Mouse (Mus musculus) gastrocnemius, adult 18-20 months (tissue): ENCODE results near the gene Sec61b. TPM values are rescaled to one million over a fixed set of nuclear protein-coding genes. Genes with fewer than 3 reads are reported as not detected.

Experiments used
- DNase-seq: peaks from one replicate; pipeline ENCODE4 v3.0.0; 2021; ENCODE audit warnings: low spot score
- long read RNA-seq, 2 experiments: library from polyadenylated mRNA; stranded (forward); transcript quantifications; one replicate each; pipeline ENCODE4 v2.0.0; 2021
- total RNA-seq, 2 experiments: library from RNA; stranded (reverse); gene quantifications; 2 replicates each; pipeline ENCODE4 v1.2.3; 2021

Sec61b gene
- total RNA-seq = 10 to 100 TPM; 26.0 to 65.4 TPM
- long read RNA-seq, experiment 1, transcript Sec61b-201 (4 exons, 564 nt) = major isoform, 40 of 48 reads
- long read RNA-seq, experiment 1, partial matches to known transcripts = 7 of 48 reads
- long read RNA-seq, experiment 1, other reads (novel, unspliced or antisense) = 1 of 48 reads
- long read RNA-seq, experiment 2, transcript Sec61b-201 (4 exons, 564 nt) = major isoform, 36 of 40 reads
- long read RNA-seq, experiment 2, partial matches to known transcripts = 2 of 40 reads
- long read RNA-seq, experiment 2, other reads (novel, unspliced or antisense) = 2 of 40 reads

GRCm38 (mm10) chr4:47473968-47474729 lies at the start of gene Sec61b, which contains the start of gene Alg2:
TSS of gene Sec61b (plus strand) at chr4:47474658.
TSS of gene Alg2 (minus strand) at chr4:47474333.
- DNase-seq = peak; percentile 97

GRCm38 (mm10) chr4:47425247-47425830 lies 49.1 kb upstream of the Sec61b start:
- DNase-seq = no peak

- DNase-seq = no peak
Measured at GRCm38 (mm10) chr4:47427606-47428005, 46.9 kb upstream of the Sec61b start.

GRCm38 (mm10) chr4:47430557-47430956 lies 43.9 kb upstream of the Sec61b start:
- no peak for DNase-seq

GRCm38 (mm10) chr4:47431081-47431480 lies 43.4 kb upstream of the Sec61b start:
- DNase-seq = no peak

- DNase-seq = no peak
Measured at GRCm38 (mm10) chr4:47432766-47433165, 41.7 kb upstream of the Sec61b start.

- no peak for DNase-seq
Measured at GRCm38 (mm10) chr4:47435131-47435530, 39.3 kb upstream of the Sec61b start.

- no peak for DNase-seq
Measured at GRCm38 (mm10) chr4:47435566-47436360, 38.7 kb upstream of the Sec61b start.

- DNase-seq = peak; percentile 80
Measured at GRCm38 (mm10) chr4:47437365-47438340, 36.8 kb upstream of the Sec61b start.

- DNase-seq = no peak
Measured at GRCm38 (mm10) chr4:47438956-47439355, 35.5 kb upstream of the Sec61b start.

- no peak for DNase-seq
Measured at GRCm38 (mm10) chr4:47440951-47441350, 33.5 kb upstream of the Sec61b start.

- DNase-seq = no peak
Measured at GRCm38 (mm10) chr4:47448526-47448925, 25.9 kb upstream of the Sec61b start.

GRCm38 (mm10) chr4:47449116-47449515 lies 25.3 kb upstream of the Sec61b start:
- no peak for DNase-seq

- no peak for DNase-seq
Measured at GRCm38 (mm10) chr4:47449586-47450522, 24.6 kb upstream of the Sec61b start.

GRCm38 (mm10) chr4:47467196-47467595 lies 7.3 kb upstream of the Sec61b start:
- no peak for DNase-seq

- DNase-seq = no peak
Measured at GRCm38 (mm10) chr4:47473586-47473967, 881 bp upstream of the Sec61b start.

- no peak for DNase-seq
Measured at GRCm38 (mm10) chr4:47474730-47475643, 529 bp downstream of the Sec61b start.

GRCm38 (mm10) chr4:47477539-47477938 lies 3.1 kb downstream of the Sec61b start:
- DNase-seq = no peak
